Mouse (Mus musculus): ENCODE measurements around the gene Igflr1.
A peak's percentile ranks its signal among the peaks of the same experiment; 100 is the strongest.

The Igflr1 gene

GRCm38 (mm10) chr7:30553810-30554584 lies 11.2 kb upstream of the Igflr1 start:
- DNase-seq (ENCODE audit: low read depth) = no peak

- DNase-seq (ENCODE audit: low read depth) = no peak
These were observed 8.2 kb upstream of the Igflr1 start for GRCm38 (mm10) chr7:30556894-30557536.

- no peak for DNase-seq (ENCODE audit: low read depth)
These were observed 7.2 kb upstream of the Igflr1 start for GRCm38 (mm10) chr7:30557901-30558514.

GRCm38 (mm10) chr7:30558656-30559442 lies 6.4 kb upstream of the Igflr1 start:
- DNase-seq (ENCODE audit: low read depth) = no peak

- DNase-seq (ENCODE audit: low read depth) = peak; percentile 100
These were observed 5.7 kb upstream of the Igflr1 start, which contains the start of gene Lin37 for GRCm38 (mm10) chr7:30559443-30559954. Gene Lin37 (minus strand): TSS chr7:30559838.

- no peak for DNase-seq (ENCODE audit: low read depth)
These were observed 4.9 kb upstream of the Igflr1 start for GRCm38 (mm10) chr7:30560296-30560695.

GRCm38 (mm10) chr7:30562526-30563116 lies 2.6 kb upstream of the Igflr1 start:
- peak; percentile 28 for DNase-seq (ENCODE audit: low read depth)

GRCm38 (mm10) chr7:30563117-30563905 lies 1.9 kb upstream of the Igflr1 start, which contains the start of the genes U2af1l4, Gm49396 and Psenen:
Gene U2af1l4 (plus strand): TSS chr7:30563301.
Gene Gm49396 (plus strand): TSS chr7:30563344.
Gene Psenen (minus strand): TSS chr7:30563627.
- peak; percentile 95 for DNase-seq (ENCODE audit: low read depth)

- DNase-seq (ENCODE audit: low read depth) = no peak
These were observed 1.3 kb upstream of the Igflr1 start for GRCm38 (mm10) chr7:30563906-30564280.

- no peak for DNase-seq (ENCODE audit: low read depth)
These were observed 806 bp downstream of the Igflr1 start for GRCm38 (mm10) chr7:30566033-30566432.

- DNase-seq (ENCODE audit: low read depth) = no peak
These were observed 2.3 kb downstream of the Igflr1 start for GRCm38 (mm10) chr7:30567555-30567954.

GRCm38 (mm10) chr7:30572389-30572788 lies 7.2 kb downstream of the Igflr1 start:
- no peak for DNase-seq (ENCODE audit: low read depth)

GRCm38 (mm10) chr7:30572969-30573368 lies 7.7 kb downstream of the Igflr1 start:
- DNase-seq (ENCODE audit: low read depth) = no peak

GRCm38 (mm10) chr7:30579950-30580349 lies 14.7 kb downstream of the Igflr1 start:
- DNase-seq (ENCODE audit: low read depth) = no peak

- no peak for DNase-seq (ENCODE audit: low read depth)
These were observed 16.3 kb downstream of the Igflr1 start for GRCm38 (mm10) chr7:30581547-30581946.

- DNase-seq (ENCODE audit: low read depth) = no peak
These were observed 19.1 kb downstream of the Igflr1 start for GRCm38 (mm10) chr7:30584339-30584738.

GRCm38 (mm10) chr7:30585170-30585569 lies 19.9 kb downstream of the Igflr1 start:
- DNase-seq (ENCODE audit: low read depth) = no peak

GRCm38 (mm10) chr7:30586455-30587020 lies 21.3 kb downstream of the Igflr1 start:
- no peak for DNase-seq (ENCODE audit: low read depth)

- DNase-seq (ENCODE audit: low read depth) = no peak
These were observed 22.8 kb downstream of the Igflr1 start for GRCm38 (mm10) chr7:30587842-30588667.
